Mouse (Mus musculus) lung, adult 2 months (tissue): Measurements from ENCODE around the gene Rps3.

Experiments used
- CTCF ChIP-seq: fragments of 200-500 bp; IDR thresholded peaks from 2 replicates; pipeline ENCODE4 v1.5.1; 2011; ENCODE audit warnings: mild to moderate bottlenecking, low read length, control low read depth; ENCODE audit not compliant: insufficient read depth
- POLR2A ChIP-seq: fragments of 200-500 bp; IDR thresholded peaks from 2 replicates; pipeline ENCODE4 v1.6.1; 2011; ENCODE audit warnings: low read depth, mild to moderate bottlenecking, control low read depth, low read length, borderline replicate concordance; ENCODE audit errors: extremely low read depth

DNA sequence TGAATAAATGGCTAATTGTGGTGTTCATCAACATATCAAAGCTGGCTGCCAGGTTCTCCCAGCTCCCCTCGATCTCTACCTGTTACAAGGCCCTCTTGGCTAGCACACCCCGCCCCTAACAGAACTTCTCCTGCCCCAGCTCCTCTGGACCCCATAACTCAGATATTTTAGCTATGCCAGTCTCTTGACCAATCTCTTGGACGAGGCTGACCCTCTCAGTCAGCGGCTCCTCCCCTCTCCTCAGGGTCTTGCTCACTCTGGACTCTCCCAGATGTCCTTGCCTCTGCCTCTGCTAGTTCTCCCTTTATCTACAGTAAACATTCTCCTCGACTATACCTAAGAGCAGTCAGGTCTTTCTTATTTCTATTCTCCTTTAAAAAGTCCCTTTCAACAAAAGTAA, 17.1 kb upstream of the Rps3 start:
- TF ChIP-seq CTCF: no peak
- TF ChIP-seq POLR2A: no peak
